Mouse (Mus musculus) myocyte (in vitro differentiated cells): ENCODE measurements around the gene Sh3bp5. TPM values are rescaled to one million over a fixed set of nuclear protein-coding genes. Genes with fewer than 3 reads are reported as not detected.

Source experiments
- H3K27me3 ChIP-seq: one replicate; pipeline ENCODE4 v1.6.1; 2011; ENCODE audit not compliant: control insufficient read depth, insufficient read depth, insufficient read length
- H3K36me3 ChIP-seq: one replicate; pipeline ENCODE4 v1.6.1; 2011; ENCODE audit not compliant: control insufficient read depth, insufficient read depth
- H3K4me2 ChIP-seq: one replicate; pipeline ENCODE4 v1.6.1; 2011; ENCODE audit warnings: low read depth, control low read depth
- H3K4me3 ChIP-seq: one replicate; pipeline ENCODE4 v1.5.1; 2011; ENCODE audit warnings: mild to moderate bottlenecking, control low read depth, moderate library complexity
- H3K79me2 ChIP-seq: one replicate; pipeline ENCODE4 v1.6.1; 2011; ENCODE audit not compliant: control insufficient read depth, insufficient read depth
- H3ac ChIP-seq: one replicate; pipeline ENCODE4 v1.6.1; 2011; ENCODE audit not compliant: control insufficient read depth, insufficient read length
- CEBPB ChIP-seq: IDR thresholded peaks from 2 replicates; pipeline ENCODE4 v1.6.1; 2011; ENCODE audit warnings: mild to moderate bottlenecking, moderate library complexity; ENCODE audit not compliant: poor library complexity, insufficient read depth, severe bottlenecking
- E2F4 ChIP-seq: IDR thresholded peaks from one replicate; pipeline ENCODE4 v1.6.1; 2011; ENCODE audit warnings: mild to moderate bottlenecking, control low read depth, moderate library complexity; ENCODE audit not compliant: insufficient read depth
- MAX ChIP-seq: IDR thresholded peaks from one replicate; pipeline ENCODE4 v1.6.1; 2011; ENCODE audit warnings: low read depth, mild to moderate bottlenecking, control low read depth
- MYOD1 ChIP-seq, 3 experiments: IDR thresholded peaks; one replicate each; pipeline ENCODE4 v1.6.1; 2011; ENCODE audit warnings: control low read depth in 2 of 3, low read depth in 2 of 3, mild to moderate bottlenecking in 2 of 3, moderate library complexity in 1 of 3; ENCODE audit not compliant: insufficient read length in 2 of 3, control insufficient read depth in 1 of 3
- MYOG ChIP-seq, 3 experiments: IDR thresholded peaks; one replicate each; pipeline ENCODE4 v1.6.1; 2011; ENCODE audit warnings: control low read depth in 2 of 3, low read depth in 2 of 3, mild to moderate bottlenecking in 2 of 3; ENCODE audit not compliant: insufficient read length in 2 of 3, control insufficient read depth in 1 of 3, insufficient read depth in 1 of 3
- POLR2A ChIP-seq: IDR thresholded peaks from one replicate; pipeline ENCODE4 v1.6.1; 2011; ENCODE audit warnings: low read depth, mild to moderate bottlenecking, control low read depth, moderate library complexity; ENCODE audit not compliant: insufficient read length
- POLR2AphosphoS2 ChIP-seq: IDR thresholded peaks from one replicate; pipeline ENCODE4 v1.6.1; 2011; ENCODE audit warnings: low read depth, control low read depth; ENCODE audit not compliant: insufficient read length
- REST ChIP-seq: IDR thresholded peaks from one replicate; pipeline ENCODE4 v1.6.1; 2011; ENCODE audit warnings: mild to moderate bottlenecking, control low read depth, moderate library complexity; ENCODE audit not compliant: insufficient read depth, insufficient read length
- SRF ChIP-seq: IDR thresholded peaks from one replicate; pipeline ENCODE4 v1.6.1; 2011; ENCODE audit warnings: low read depth; ENCODE audit not compliant: control insufficient read depth, insufficient read length
- TCF12 ChIP-seq: IDR thresholded peaks from one replicate; pipeline ENCODE4 v1.6.1; 2011; ENCODE audit warnings: mild to moderate bottlenecking, control low read depth; ENCODE audit not compliant: poor library complexity, insufficient read depth, severe bottlenecking
- TCF3 ChIP-seq: IDR thresholded peaks from one replicate; pipeline ENCODE4 v1.6.1; 2011; ENCODE audit warnings: low read depth, control low read depth; ENCODE audit not compliant: insufficient read length
- USF1 ChIP-seq: IDR thresholded peaks from one replicate; pipeline ENCODE4 v1.6.1; 2011; ENCODE audit warnings: low read depth, mild to moderate bottlenecking, control low read depth, moderate library complexity
- polyA plus RNA-seq: library from polyadenylated mRNA; unstranded; fragments of >200 nt; fragmentation: generic; extraction: Trizol; gene quantifications from one replicate; pipeline ENCODE4 v1.2.1, GENCODE M21; 2012; ENCODE audit warnings: missing spikeins

Sh3bp5 gene
- polyA plus RNA-seq, 1 experiment: 29.5 TPM

DNA sequence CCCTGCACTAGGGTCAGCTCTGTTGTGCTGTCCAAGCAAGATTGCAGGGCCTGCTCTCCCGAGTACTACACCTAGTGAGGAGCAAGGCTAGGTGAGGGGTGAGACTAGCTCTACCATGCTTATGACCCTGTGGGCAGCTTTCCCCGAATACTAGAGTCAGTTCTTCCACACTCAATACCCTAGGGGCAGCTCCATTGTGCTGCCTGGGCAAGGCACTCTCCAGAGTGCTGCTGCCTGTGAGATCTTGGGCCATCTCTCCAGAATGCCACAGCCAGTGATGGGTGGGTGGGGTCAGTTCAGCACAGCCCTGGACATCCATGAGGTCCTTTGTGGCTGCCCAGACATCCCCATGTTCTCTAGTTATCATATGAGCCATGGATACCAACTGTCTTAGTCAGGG lies 106.1 kb downstream of the Sh3bp5 start:
- H3K36me3 ChIP-seq: no peaks in the 10 kb centered on the region
- no peak overlapping the region for H3K4me2 ChIP-seq
- peaks cover 6% of the 10 kb centered on the region for H3K27me3 ChIP-seq
- TF ChIP-seq TCF3: no peak
- no peak for TF ChIP-seq TCF12
- TF ChIP-seq SRF: no peak
- no peak for TF ChIP-seq REST
- no peak for TF ChIP-seq MAX
- TF ChIP-seq POLR2AphosphoS2: no peak
- no peak for TF ChIP-seq USF1
- TF ChIP-seq MYOD1 (IDR thresholded peaks at IDR 0.05; ENCODE audit: control insufficient read depth in 1 of 3, insufficient read length in 2 of 3, low read depth in 2 of 3): no peak
- TF ChIP-seq CEBPB: no peak
- no peak for TF ChIP-seq E2F4
- no peak for TF ChIP-seq POLR2A
- H3K79me2 ChIP-seq: no peaks in the 10 kb centered on the region
- no peak overlapping the region for H3K4me3 ChIP-seq
- no peak overlapping the region for H3ac ChIP-seq

DNA sequence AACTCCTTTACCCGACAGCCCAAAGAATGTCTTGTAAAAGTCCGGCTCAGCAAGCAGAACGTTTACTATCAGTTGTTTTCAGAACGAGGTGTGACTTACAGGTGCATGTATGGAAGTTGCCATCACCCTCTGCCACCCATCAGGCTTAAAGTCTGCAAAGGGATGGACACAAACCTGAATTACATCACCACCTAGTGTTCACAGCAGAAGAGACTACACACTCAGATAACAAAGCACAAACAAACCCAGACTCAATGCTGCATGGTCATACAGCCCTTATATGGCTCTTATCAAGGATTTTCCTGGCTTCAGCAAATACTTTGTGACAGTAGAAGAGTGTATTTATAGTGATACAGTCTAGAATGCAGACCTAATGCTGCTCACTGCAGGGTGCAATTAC lies 108.2 kb downstream of the Sh3bp5 start:
- TF ChIP-seq POLR2A: no peak
- no peak for TF ChIP-seq CEBPB
- TF ChIP-seq REST: no peak
- TF ChIP-seq MAX: no peak
- no peak for TF ChIP-seq MYOG (IDR thresholded peaks at IDR 0.05; ENCODE audit: control insufficient read depth in 1 of 3, insufficient read depth in 1 of 3, insufficient read length in 2 of 3, low read depth in 2 of 3)
- no peak for TF ChIP-seq USF1
- TF ChIP-seq E2F4: no peak
- TF ChIP-seq SRF: no peak
- no peak for TF ChIP-seq POLR2AphosphoS2
- no peak for TF ChIP-seq MYOD1 (IDR thresholded peaks at IDR 0.05; ENCODE audit: control insufficient read depth in 1 of 3, insufficient read length in 2 of 3, low read depth in 2 of 3)
- no peak for TF ChIP-seq TCF12
- TF ChIP-seq TCF3: no peak
- Histone ChIP-seq H3K4me2 (no peak overlapping the region), H3K79me2 (no peaks in the 10 kb centered on the region), H3K36me3 (no peaks in the 10 kb centered on the region), H3K4me3 (no peak overlapping the region), H3ac (no peak overlapping the region), H3K27me3 (peaks cover 6% of the 10 kb centered on the region)

DNA sequence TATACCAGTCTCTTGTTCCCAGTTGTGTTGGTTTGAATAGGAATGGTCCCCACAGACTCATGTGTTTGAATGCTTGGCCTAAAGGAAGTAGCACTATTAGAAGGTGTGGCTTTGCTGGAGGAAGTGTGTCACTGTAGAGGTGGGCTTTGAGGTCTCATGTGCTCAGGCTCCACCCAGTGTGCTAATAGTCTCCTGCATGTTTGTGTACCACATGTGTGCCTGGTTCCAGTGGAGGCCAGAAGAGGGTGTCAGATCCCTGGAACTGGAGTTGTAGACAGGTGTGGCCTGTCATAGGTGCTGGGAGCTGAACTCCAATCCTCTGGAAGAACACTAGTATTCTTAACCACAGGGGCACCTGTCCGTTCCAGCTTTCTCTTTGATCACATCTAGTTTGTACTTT lies 108.7 kb downstream of the Sh3bp5 start:
- Histone ChIP-seq H3K79me2 (no peaks in the 10 kb centered on the region), H3K36me3 (no peaks in the 10 kb centered on the region)
- TF ChIP-seq USF1 (no peak), MYOG (IDR thresholded peaks at IDR 0.05; ENCODE audit: control insufficient read depth in 1 of 3, insufficient read depth in 1 of 3, insufficient read length in 2 of 3, low read depth in 2 of 3) (no peak), TCF12 (no peak), SRF (no peak), E2F4 (no peak), CEBPB (no peak), TCF3 (no peak), POLR2A (no peak)

DNA sequence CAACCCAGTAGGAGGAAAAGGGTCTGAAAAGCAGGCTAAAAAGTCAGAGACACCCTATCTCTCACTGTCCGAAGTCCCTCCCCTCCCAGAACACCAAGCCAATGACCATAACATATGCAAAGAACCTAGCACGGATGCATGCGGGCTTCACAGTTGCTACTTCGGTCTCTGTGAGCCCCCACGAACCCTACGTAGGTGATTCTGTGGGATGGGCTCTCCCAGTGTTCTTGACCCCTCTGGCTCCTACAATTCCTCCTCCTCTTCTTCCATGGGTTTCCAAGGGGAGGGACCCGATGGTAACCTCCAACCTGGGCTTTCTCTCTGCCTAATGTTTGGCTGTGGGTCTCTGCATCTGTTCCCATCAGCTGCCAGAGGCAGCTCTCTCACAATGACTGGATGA lies 109.1 kb downstream of the Sh3bp5 start:
- Histone ChIP-seq H3K36me3 (no peaks in the 10 kb centered on the region), H3K4me3 (no peak overlapping the region), H3K27me3 (peaks cover 6% of the 10 kb centered on the region), H3K4me2 (no peak overlapping the region), H3ac (no peak overlapping the region), H3K79me2 (no peaks in the 10 kb centered on the region)
- TF ChIP-seq POLR2A (no peak), TCF12 (no peak), REST (no peak), CEBPB (no peak)

More for the DNA sequence above, 108.7 kb downstream of the Sh3bp5 start:
- Histone ChIP-seq H3K27me3 (peaks cover 6% of the 10 kb centered on the region), H3K4me3 (no peak overlapping the region), H3K4me2 (no peak overlapping the region), H3ac (no peak overlapping the region)

DNA sequence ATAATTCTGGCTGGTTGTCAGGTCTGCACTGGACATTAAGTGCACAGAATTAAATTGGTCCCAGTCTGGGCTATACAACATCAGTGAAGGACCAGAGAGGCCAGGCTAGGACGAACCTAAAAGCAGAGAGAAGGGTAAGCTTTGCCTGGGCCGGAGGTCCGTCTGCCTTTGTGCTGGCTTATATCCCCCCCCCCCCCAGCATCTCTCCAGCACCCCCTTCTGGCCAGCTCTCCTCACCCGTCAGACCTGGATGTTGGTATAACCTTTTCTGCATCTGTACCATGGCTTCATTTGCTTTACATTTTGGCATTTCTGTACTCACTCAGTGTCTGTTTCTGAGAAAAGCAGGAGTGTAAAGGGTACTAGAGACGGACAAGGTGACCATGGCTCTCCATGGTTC lies 110.3 kb downstream of the Sh3bp5 start:
- Histone ChIP-seq H3K79me2 (no peaks in the 10 kb centered on the region), H3K27me3 (peaks cover 12% of the 10 kb centered on the region), H3ac (no peak overlapping the region), H3K4me3 (no peak overlapping the region), H3K4me2 (no peak overlapping the region), H3K36me3 (no peaks in the 10 kb centered on the region)
- TF ChIP-seq E2F4 (no peak), MYOG (IDR thresholded peaks at IDR 0.05; ENCODE audit: control insufficient read depth in 1 of 3, insufficient read depth in 1 of 3, insufficient read length in 2 of 3, low read depth in 2 of 3) (no peak)

DNA sequence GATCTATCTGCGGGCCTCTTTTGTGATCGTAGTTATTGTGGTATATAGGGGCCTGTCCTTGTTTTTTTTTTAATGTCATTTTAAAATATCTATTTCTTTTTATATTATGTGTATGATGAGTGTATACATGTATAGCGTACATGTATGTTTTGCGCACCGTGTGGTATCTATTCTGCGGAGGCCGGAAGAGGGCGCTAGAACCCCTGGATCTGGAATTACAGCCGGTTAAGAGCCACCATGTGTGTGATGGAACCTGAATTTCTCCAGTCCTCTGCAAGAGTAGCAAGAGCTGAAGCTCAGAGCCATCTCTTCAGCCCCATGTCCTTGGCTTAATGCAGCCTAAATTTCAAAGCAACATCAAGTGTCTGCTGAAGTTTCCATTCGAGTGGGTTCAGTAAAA lies 111.0 kb downstream of the Sh3bp5 start:
- peaks cover 15% of the 10 kb centered on the region for H3K27me3 ChIP-seq
- H3ac ChIP-seq: no peak overlapping the region
- H3K4me3 ChIP-seq: no peak overlapping the region
- TF ChIP-seq MYOD1 (IDR thresholded peaks at IDR 0.05; ENCODE audit: control insufficient read depth in 1 of 3, insufficient read length in 2 of 3, low read depth in 2 of 3) (no peak), CEBPB (no peak), MYOG (IDR thresholded peaks at IDR 0.05; ENCODE audit: control insufficient read depth in 1 of 3, insufficient read depth in 1 of 3, insufficient read length in 2 of 3, low read depth in 2 of 3) (no peak), REST (no peak), MAX (no peak), TCF3 (no peak), SRF (no peak)
- H3K79me2 ChIP-seq: no peaks in the 10 kb centered on the region
- no peak overlapping the region for H3K4me2 ChIP-seq
- H3K36me3 ChIP-seq: no peaks in the 10 kb centered on the region
